Comparison of ENCODE assay signal across 23 mouse cellular contexts in genomic region chr14:105098861-105099260, GRCm38 (mm10).
DNase-seq lines count a peak whose midpoint lies in the region; ATAC-seq and TF ChIP-seq lines count a peak whose summit lies in the region.
"Had no signal": no experiment of that assay in that cellular context is flagged by ENCODE, and none has a peak within 500 bp of the region (broad histone marks: within the 10 kb centered on the region; RNA-seq: fewer than 3 reads in every experiment).

No protein-coding gene starts in this region.

- 79% methylated on average over 7 of the region's 7 CpGs for WGBS in forebrain, embryonic 13.5 days
- WGBS in forebrain, embryonic 10.5 days: 82% methylated on average over 7 of the region's 7 CpGs
- WGBS in kidney, postnatal 0 days: 85% methylated on average over 7 of the region's 7 CpGs
- 80% methylated on average over 7 of the region's 7 CpGs for WGBS in kidney, embryonic 16.5 days
- whole genome bisulfite sequencing in embryonic facial prominence, embryonic 14.5 days: 76% methylated on average over 7 of the region's 7 CpGs
- WGBS in forebrain, postnatal 0 days: 84% methylated on average over 7 of the region's 7 CpGs

- H3K4me3 ChIP-seq in forebrain, embryonic 13.5 days: no peak overlapping the region
- H3K4me3 ChIP-seq in forebrain, embryonic 10.5 days: no peak overlapping the region
- H3K4me3 ChIP-seq in kidney, postnatal 0 days (replicated peaks; ENCODE audit: low read depth, low read length): no peak overlapping the region
- no peak overlapping the region for H3K4me3 ChIP-seq in kidney, embryonic 16.5 days (ENCODE audit: low read length)
- no peak overlapping the region for H3K4me3 ChIP-seq in embryonic facial prominence, embryonic 14.5 days (ENCODE audit: low read depth, low read length)
- H3K4me3 ChIP-seq in forebrain, postnatal 0 days (ENCODE audit: low read depth, low read length): no peak overlapping the region
- H3K4me3 ChIP-seq: embryonic facial prominence, embryonic 15.5 days; left cerebral cortex, adult 2 months; liver, embryonic 13.5 days; megakaryocyte, embryonic 14.5 days; neural tube, embryonic 13.5 days had no signal

- no peak overlapping the region for H3K9ac ChIP-seq in forebrain, embryonic 13.5 days
- no peak overlapping the region for H3K9ac ChIP-seq in kidney, postnatal 0 days (ENCODE audit: low read depth, low read length)
- H3K9ac ChIP-seq in kidney, embryonic 16.5 days (replicated peaks; ENCODE audit: low read length): no peak overlapping the region
- H3K9ac ChIP-seq in embryonic facial prominence, embryonic 14.5 days (ENCODE audit: low read depth, low read length): no peak overlapping the region
- H3K9ac ChIP-seq in forebrain, postnatal 0 days: no peak overlapping the region
- H3K9ac ChIP-seq: embryonic facial prominence, embryonic 15.5 days; hindbrain, embryonic 14.5 days; liver, embryonic 13.5 days; neural tube, embryonic 13.5 days had no signal

- H3K27ac ChIP-seq in forebrain, embryonic 13.5 days: no peak overlapping the region
- H3K27ac ChIP-seq in forebrain, embryonic 10.5 days: no peak overlapping the region
- H3K27ac ChIP-seq in kidney, postnatal 0 days: no peak overlapping the region
- no peak overlapping the region for H3K27ac ChIP-seq in kidney, embryonic 16.5 days (ENCODE audit: low read length)
- H3K27ac ChIP-seq in embryonic facial prominence, embryonic 14.5 days (replicated peaks; ENCODE audit: low read depth, low read length): no peak overlapping the region
- no peak overlapping the region for H3K27ac ChIP-seq in forebrain, postnatal 0 days (ENCODE audit: low read depth, low read length)
- H3K27ac ChIP-seq: embryonic facial prominence, embryonic 15.5 days; hindbrain, embryonic 14.5 days; left cerebral cortex, adult 2 months; liver, embryonic 13.5 days; neural tube, embryonic 13.5 days; stomach, postnatal 0 days had no signal

- H3K36me3 ChIP-seq in forebrain, embryonic 13.5 days (ENCODE audit: poor library complexity, severe bottlenecking): peaks cover 3% of the 10 kb centered on the region; the same call in 1 of the 2 replicates
- H3K36me3 ChIP-seq in forebrain, embryonic 10.5 days (replicated peaks): peaks cover 4% of the 10 kb centered on the region; the same call in 1 of the 2 replicates
- no peaks in the 10 kb centered on the region for H3K36me3 ChIP-seq in kidney, postnatal 0 days (ENCODE audit: insufficient read depth, low read length)
- no peaks in the 10 kb centered on the region for H3K36me3 ChIP-seq in kidney, embryonic 16.5 days (ENCODE audit: insufficient read depth, low read length)
- no peaks in the 10 kb centered on the region for H3K36me3 ChIP-seq in embryonic facial prominence, embryonic 14.5 days (ENCODE audit: control insufficient read depth, insufficient read depth, low read length)
- H3K36me3 ChIP-seq in forebrain, postnatal 0 days (ENCODE audit: insufficient read depth): no peaks in the 10 kb centered on the region
- H3K36me3 ChIP-seq: embryonic facial prominence, embryonic 15.5 days; liver, embryonic 13.5 days; neural tube, embryonic 13.5 days had no signal

- DNase-seq in forebrain, embryonic 10.5 days (ENCODE audit: extremely low spot score, low spot score): no peak
- DNase-seq in kidney, postnatal 0 days (ENCODE audit: low spot score): no peak
- no peak for DNase-seq in embryonic facial prominence, embryonic 14.5 days (ENCODE audit: low spot score)
- DNase-seq in forebrain, postnatal 0 days: no peak
- DNase-seq in thymus, postnatal 0 days (ENCODE audit: low spot score): no peak
- DNase-seq: adrenal gland, postnatal 14 days; cerebellum, adult 2 months; cerebellum, postnatal 25 days; gastrocnemius, postnatal 36 days; kidney, adult 18-20 months; kidney, postnatal 10 days; liver, embryonic 13.5 days; lung, adult 2 months; thymus, postnatal 14 days had no signal

- no peaks in the 10 kb centered on the region for H3K4me1 ChIP-seq in forebrain, embryonic 13.5 days
- no peaks in the 10 kb centered on the region for H3K4me1 ChIP-seq in forebrain, embryonic 10.5 days
- no peaks in the 10 kb centered on the region for H3K4me1 ChIP-seq in kidney, postnatal 0 days (replicated peaks; ENCODE audit: insufficient read depth, low read length)
- no peaks in the 10 kb centered on the region for H3K4me1 ChIP-seq in kidney, embryonic 16.5 days (ENCODE audit: insufficient read depth, low read length)
- H3K4me1 ChIP-seq in embryonic facial prominence, embryonic 14.5 days (ENCODE audit: control insufficient read depth, insufficient read depth, low read length): no peaks in the 10 kb centered on the region
- no peaks in the 10 kb centered on the region for H3K4me1 ChIP-seq in forebrain, postnatal 0 days (ENCODE audit: insufficient read depth)
- H3K4me1 ChIP-seq: embryonic facial prominence, embryonic 15.5 days; liver, embryonic 13.5 days; megakaryocyte, embryonic 14.5 days; neural tube, embryonic 13.5 days had no signal

- H3K4me2 ChIP-seq in forebrain, embryonic 13.5 days: no peak overlapping the region
- H3K4me2 ChIP-seq in kidney, postnatal 0 days (ENCODE audit: low read length): no peak overlapping the region
- H3K4me2 ChIP-seq in kidney, embryonic 16.5 days (replicated peaks; ENCODE audit: low read depth, low read length): no peak overlapping the region
- no peak overlapping the region for H3K4me2 ChIP-seq in embryonic facial prominence, embryonic 14.5 days (ENCODE audit: low read depth, low read length)
- H3K4me2 ChIP-seq in forebrain, postnatal 0 days (ENCODE audit: low read depth): no peak overlapping the region
- H3K4me2 ChIP-seq: embryonic facial prominence, embryonic 15.5 days; hindbrain, embryonic 14.5 days; liver, embryonic 13.5 days; neural tube, embryonic 13.5 days had no signal

- no peaks in the 10 kb centered on the region for H3K27me3 ChIP-seq in forebrain, embryonic 13.5 days
- H3K27me3 ChIP-seq in forebrain, embryonic 10.5 days (ENCODE audit: poor library complexity, severe bottlenecking): no peaks in the 10 kb centered on the region
- H3K27me3 ChIP-seq in kidney, postnatal 0 days (ENCODE audit: insufficient read depth, low read length): no peaks in the 10 kb centered on the region
- H3K27me3 ChIP-seq in kidney, embryonic 16.5 days (ENCODE audit: insufficient read depth, low read length): no peaks in the 10 kb centered on the region
- no peaks in the 10 kb centered on the region for H3K27me3 ChIP-seq in embryonic facial prominence, embryonic 14.5 days (replicated peaks; ENCODE audit: control insufficient read depth, insufficient read depth, low read length)
- no peaks in the 10 kb centered on the region for H3K27me3 ChIP-seq in forebrain, postnatal 0 days (ENCODE audit: insufficient read depth, low read length)
- H3K27me3 ChIP-seq: embryonic facial prominence, embryonic 15.5 days; liver, embryonic 13.5 days; megakaryocyte, embryonic 14.5 days; neural tube, embryonic 13.5 days had no signal

- TF ChIP-seq CTCF in kidney, postnatal 0 days (IDR thresholded peaks at IDR 0.05; ENCODE audit: low read depth): no peak
- TF ChIP-seq CTCF in forebrain, postnatal 0 days (IDR thresholded peaks at IDR 0.05; ENCODE audit: low read depth): no peak

- ATAC-seq in forebrain, embryonic 13.5 days: peak; percentile 57; the same call in 1 of the 2 replicates
- ATAC-seq in kidney, postnatal 0 days (replicated peaks; ENCODE audit: low FRiP score, low read depth): 0 out of 2 replicates have a peak, but pooled peaks have one; percentile 46
- no peak for ATAC-seq in kidney, embryonic 16.5 days (ENCODE audit: low FRiP score, low TSS enrichment)
- peak; percentile 33; the same call in 1 of the 2 replicates for ATAC-seq in embryonic facial prominence, embryonic 14.5 days (ENCODE audit: low read depth)
- peak; percentile 21; the same call in 1 of the 2 replicates for ATAC-seq in forebrain, postnatal 0 days
- ATAC-seq: CD4-positive, CD25-positive, alpha-beta regulatory T cell, adult 4 months had no signal

- H3K9me3 ChIP-seq in forebrain, embryonic 13.5 days (replicated peaks): no peaks in the 10 kb centered on the region
- H3K9me3 ChIP-seq in forebrain, embryonic 10.5 days: no peaks in the 10 kb centered on the region
- H3K9me3 ChIP-seq in kidney, postnatal 0 days (replicated peaks; ENCODE audit: low read length): no peaks in the 10 kb centered on the region
- no peaks in the 10 kb centered on the region for H3K9me3 ChIP-seq in kidney, embryonic 16.5 days (ENCODE audit: low read length)
- H3K9me3 ChIP-seq in embryonic facial prominence, embryonic 14.5 days (ENCODE audit: control insufficient read depth, low read length): 0 out of 2 replicates have a peak, but pooled peaks cover 4% of the 10 kb centered on the region
- no peaks in the 10 kb centered on the region for H3K9me3 ChIP-seq in forebrain, postnatal 0 days (ENCODE audit: low read length)
- H3K9me3 ChIP-seq: embryonic facial prominence, embryonic 15.5 days; liver, embryonic 13.5 days; megakaryocyte, embryonic 14.5 days; neural tube, embryonic 13.5 days had no signal
